Mouse (Mus musculus): ENCODE measurements around the gene Dgcr2. TPM values are rescaled to one million over a fixed set of nuclear protein-coding genes. Genes with fewer than 3 reads are reported as not detected.

Dgcr2 gene
- polyA plus RNA-seq, 1 experiment from 2014 or later = 105 TPM

- WGBS = under 1% methylated on average over 35 of the region's 35 CpGs
- Histone ChIP-seq H3K27me3 (ENCODE audit: insufficient read depth, low read length) (peaks cover 44% of the 10 kb centered on the region), H3K4me1 (ENCODE audit: insufficient read depth) (0 out of 2 replicates have a peak, but pooled peaks cover 5% of the 10 kb centered on the region), H3K9ac (peak within 1 kb of the TSS; percentile 58), H3K36me3 (ENCODE audit: insufficient read depth) (peaks cover 34% of the 10 kb centered on the region), H3K27ac (ENCODE audit: low read depth) (0 out of 2 replicates have a peak within 1 kb of the TSS, but pooled peaks have one; percentile 1), H3K4me3 (ENCODE audit: low read depth, low read length) (peak within 1 kb of the TSS; percentile 57), H3K4me2 (peak within 1 kb of the TSS; percentile 95), H3K9me3 (ENCODE audit: low read depth, low read length) (no peaks in the 10 kb centered on the region)
- peak; percentile 99 for DNase-seq
- TF ChIP-seq CTCF (IDR thresholded peaks at IDR 0.05; ENCODE audit: low read depth) = peak; percentile 81
- peak; percentile 94 for ATAC-seq (ENCODE audit: insufficient read depth)
Observed at GRCm38 (mm10) chr16:17911052-17911595, 12.8 kb upstream of the Dgcr2 start, which contains the start of gene Ess2. Ess2 (minus strand) TSS chr16:17911348.

GRCm38 (mm10) chr16:17896091-17896490, 2.3 kb downstream of the Dgcr2 start:
- Histone ChIP-seq H3K9ac (no peak overlapping the region), H3K36me3 (ENCODE audit: insufficient read depth) (peaks cover 26% of the 10 kb centered on the region), H3K9me3 (ENCODE audit: low read depth, low read length) (no peaks in the 10 kb centered on the region), H3K27me3 (ENCODE audit: insufficient read depth, low read length) (no peaks in the 10 kb centered on the region), H3K4me3 (ENCODE audit: low read depth, low read length) (no peak overlapping the region), H3K4me2 (no peak overlapping the region), H3K4me1 (ENCODE audit: insufficient read depth) (no peaks in the 10 kb centered on the region), H3K27ac (ENCODE audit: low read depth) (no peak overlapping the region)
- DNase-seq (no peak), ATAC-seq (ENCODE audit: insufficient read depth) (no peak)
- no peak for TF ChIP-seq CTCF (IDR thresholded peaks at IDR 0.05; ENCODE audit: low read depth)

- TF ChIP-seq CTCF (IDR thresholded peaks at IDR 0.05; ENCODE audit: low read depth) = no peak
- Histone ChIP-seq H3K27ac (ENCODE audit: low read depth) (no peak within 1 kb of the TSS), H3K4me2 (no peak within 1 kb of the TSS), H3K27me3 (ENCODE audit: insufficient read depth, low read length) (no peaks in the 10 kb centered on the region), H3K4me1 (ENCODE audit: insufficient read depth) (peaks cover 7% of the 10 kb centered on the region; the same call in 1 of the 2 replicates), H3K4me3 (ENCODE audit: low read depth, low read length) (no peak within 1 kb of the TSS), H3K9ac (no peak within 1 kb of the TSS), H3K9me3 (ENCODE audit: low read depth, low read length) (no peaks in the 10 kb centered on the region), H3K36me3 (ENCODE audit: insufficient read depth) (peaks cover 11% of the 10 kb centered on the region)
- 72% methylated on average over 2 of the region's 2 CpGs for WGBS
- ATAC-seq (ENCODE audit: insufficient read depth) (no peak), DNase-seq (no peak)
Observed at GRCm38 (mm10) chr16:17893923-17894322, 4.4 kb downstream of the Dgcr2 start, which contains the start of gene Tssk1. Tssk1 (plus strand) TSS chr16:17894223.

- Histone ChIP-seq H3K36me3 (ENCODE audit: insufficient read depth) (peaks cover 4% of the 10 kb centered on the region), H3K4me1 (ENCODE audit: insufficient read depth) (peaks cover 7% of the 10 kb centered on the region; the same call in 1 of the 2 replicates), H3K9me3 (ENCODE audit: low read depth, low read length) (no peaks in the 10 kb centered on the region), H3K27me3 (ENCODE audit: insufficient read depth, low read length) (no peaks in the 10 kb centered on the region), H3K4me2 (no peak overlapping the region), H3K27ac (ENCODE audit: low read depth) (no peak overlapping the region), H3K4me3 (ENCODE audit: low read depth, low read length) (no peak overlapping the region), H3K9ac (no peak overlapping the region)
- no peak for TF ChIP-seq CTCF (IDR thresholded peaks at IDR 0.05; ENCODE audit: low read depth)
- ATAC-seq (ENCODE audit: insufficient read depth) (no peak), DNase-seq (no peak)
- 61% methylated on average over 3 of the region's 3 CpGs for WGBS
Observed at GRCm38 (mm10) chr16:17892606-17893005, 5.8 kb downstream of the Dgcr2 start.

- peak; percentile 99 for DNase-seq
- ATAC-seq (ENCODE audit: insufficient read depth) = peak; percentile 97
- H3K36me3 ChIP-seq (ENCODE audit: insufficient read depth) = peaks cover 4% of the 10 kb centered on the region
- H3K4me1 ChIP-seq (ENCODE audit: insufficient read depth) = peaks cover 7% of the 10 kb centered on the region; the same call in 1 of the 2 replicates
- H3K4me2 ChIP-seq = peak within 1 kb of the TSS; percentile 94
- H3K9ac ChIP-seq = peak within 1 kb of the TSS; percentile 98
- TF ChIP-seq CTCF (IDR thresholded peaks at IDR 0.05; ENCODE audit: low read depth) = 0 out of 2 replicates have a peak, but pooled peaks have one; percentile 4
- H3K27me3 ChIP-seq (ENCODE audit: insufficient read depth, low read length) = no peaks in the 10 kb centered on the region
- H3K27ac ChIP-seq (ENCODE audit: low read depth) = peak within 1 kb of the TSS; percentile 96
- WGBS = 1% methylated on average over 38 of the region's 38 CpGs
- no peaks in the 10 kb centered on the region for H3K9me3 ChIP-seq (ENCODE audit: low read depth, low read length)
- H3K4me3 ChIP-seq (ENCODE audit: low read depth, low read length) = peak within 1 kb of the TSS; percentile 98
Observed at GRCm38 (mm10) chr16:17891567-17891959, 6.8 kb downstream of the Dgcr2 start, which contains the start of gene Gm20518. Gm20518 (minus strand) TSS chr16:17891671.

- peaks cover 6% of the 10 kb centered on the region for H3K36me3 ChIP-seq (ENCODE audit: insufficient read depth)
Observed at GRCm38 (mm10) chr16:17890917-17891566, 7.3 kb downstream of the Dgcr2 start.

GRCm38 (mm10) chr16:17890342-17890727, 8.0 kb downstream of the Dgcr2 start:
- ATAC-seq (ENCODE audit: insufficient read depth) (no peak), DNase-seq (no peak)
- H3K4me1 ChIP-seq (ENCODE audit: insufficient read depth) = peaks cover 7% of the 10 kb centered on the region; the same call in 1 of the 2 replicates
- no peaks in the 10 kb centered on the region for H3K27me3 ChIP-seq (ENCODE audit: insufficient read depth, low read length)
- peak overlapping the region; percentile 98 for H3K4me3 ChIP-seq (ENCODE audit: low read depth, low read length)
- H3K4me2 ChIP-seq = peak overlapping the region; percentile 94
- H3K27ac ChIP-seq (ENCODE audit: low read depth) = no peak overlapping the region
- H3K9ac ChIP-seq = peak overlapping the region; percentile 98
- WGBS = 34% methylated on average over 2 of the region's 2 CpGs
- H3K36me3 ChIP-seq (ENCODE audit: insufficient read depth) = peaks cover 7% of the 10 kb centered on the region
- H3K9me3 ChIP-seq (ENCODE audit: low read depth, low read length) = no peaks in the 10 kb centered on the region
- TF ChIP-seq CTCF (IDR thresholded peaks at IDR 0.05; ENCODE audit: low read depth) = no peak

More at GRCm38 (mm10) chr16:17890917-17891566, 7.3 kb downstream of the Dgcr2 start:
- Histone ChIP-seq H3K9me3 (ENCODE audit: low read depth, low read length) (no peaks in the 10 kb centered on the region), H3K9ac (peak overlapping the region; percentile 98), H3K27me3 (ENCODE audit: insufficient read depth, low read length) (no peaks in the 10 kb centered on the region), H3K4me2 (peak overlapping the region; percentile 94), H3K27ac (ENCODE audit: low read depth) (peak overlapping the region; percentile 96), H3K4me1 (ENCODE audit: insufficient read depth) (peaks cover 7% of the 10 kb centered on the region; the same call in 1 of the 2 replicates), H3K4me3 (ENCODE audit: low read depth, low read length) (peak overlapping the region; percentile 98)
- peak; percentile 64 for ATAC-seq (ENCODE audit: insufficient read depth)
- peak; percentile 85 for DNase-seq
- TF ChIP-seq CTCF (IDR thresholded peaks at IDR 0.05; ENCODE audit: low read depth) = no peak
- 0% methylated on average over 44 of the region's 44 CpGs for WGBS

All from lung, embryonic 14.5 days (tissue).